Mouse (Mus musculus): ENCODE results near the gene Gm37240. TPM values are rescaled to one million over a fixed set of nuclear protein-coding genes. Genes with fewer than 3 reads are reported as not detected.

Gm37240 gene
- polyA plus RNA-seq, 1 experiment from 2014 or later, result 15.1 TPM

GRCm38 (mm10) chr3:85619345-85619744 is 268.0 kb downstream of the Gm37240 start:
- Histone ChIP-seq H3K4me2 (replicated peaks; ENCODE audit: low read depth, low read length) (no peak overlapping the region), H3K4me3 (ENCODE audit: low read length) (no peak overlapping the region), H3K9ac (ENCODE audit: low read depth, low read length) (no peak overlapping the region), H3K27me3 (ENCODE audit: control insufficient read depth, insufficient read depth, low read length) (no peaks in the 10 kb centered on the region), H3K27ac (ENCODE audit: low read depth, low read length) (no peak overlapping the region), H3K4me1 (ENCODE audit: control insufficient read depth, insufficient read depth, low read length) (no peaks in the 10 kb centered on the region), H3K36me3 (ENCODE audit: control insufficient read depth, insufficient read depth, low read length) (peaks cover 9% of the 10 kb centered on the region), H3K9me3 (ENCODE audit: control insufficient read depth, low read length) (no peaks in the 10 kb centered on the region)
- ATAC-seq (ENCODE audit: low FRiP score, low TSS enrichment), result no peak
- 92% methylated on average over 5 of the region's 5 CpGs for WGBS

- 85% methylated on average over 6 of the region's 6 CpGs for WGBS
- no peak overlapping the region for H3K4me2 ChIP-seq (replicated peaks; ENCODE audit: low read depth, low read length)
Observed at GRCm38 (mm10) chr3:85618885-85619284, 268.4 kb downstream of the Gm37240 start.

GRCm38 (mm10) chr3:85616389-85616788 is 270.9 kb downstream of the Gm37240 start:
- no peaks in the 10 kb centered on the region for H3K9me3 ChIP-seq (ENCODE audit: control insufficient read depth, low read length)
- ATAC-seq (ENCODE audit: low FRiP score, low TSS enrichment), result no peak

More at GRCm38 (mm10) chr3:85618885-85619284, 268.4 kb downstream of the Gm37240 start:
- Histone ChIP-seq H3K4me1 (ENCODE audit: control insufficient read depth, insufficient read depth, low read length) (no peaks in the 10 kb centered on the region), H3K36me3 (ENCODE audit: control insufficient read depth, insufficient read depth, low read length) (peaks cover 9% of the 10 kb centered on the region), H3K9me3 (ENCODE audit: control insufficient read depth, low read length) (no peaks in the 10 kb centered on the region), H3K9ac (ENCODE audit: low read depth, low read length) (no peak overlapping the region), H3K27me3 (ENCODE audit: control insufficient read depth, insufficient read depth, low read length) (no peaks in the 10 kb centered on the region), H3K4me3 (ENCODE audit: low read length) (no peak overlapping the region), H3K27ac (ENCODE audit: low read depth, low read length) (no peak overlapping the region)
- no peak for ATAC-seq (ENCODE audit: low FRiP score, low TSS enrichment)

GRCm38 (mm10) chr3:85607753-85608152 is 279.6 kb downstream of the Gm37240 start:
- WGBS, result 86% methylated on average over 2 of the region's 2 CpGs
- no peaks in the 10 kb centered on the region for H3K36me3 ChIP-seq (ENCODE audit: control insufficient read depth, insufficient read depth, low read length)
- no peak overlapping the region for H3K27ac ChIP-seq (ENCODE audit: low read depth, low read length)
- no peak overlapping the region for H3K4me3 ChIP-seq (ENCODE audit: low read length)
- H3K4me2 ChIP-seq (replicated peaks; ENCODE audit: low read depth, low read length), result no peak overlapping the region
- H3K9ac ChIP-seq (ENCODE audit: low read depth, low read length), result no peak overlapping the region
- ATAC-seq (ENCODE audit: low FRiP score, low TSS enrichment), result no peak
- H3K27me3 ChIP-seq (ENCODE audit: control insufficient read depth, insufficient read depth, low read length), result no peaks in the 10 kb centered on the region
- H3K4me1 ChIP-seq (ENCODE audit: control insufficient read depth, insufficient read depth, low read length), result no peaks in the 10 kb centered on the region
- no peaks in the 10 kb centered on the region for H3K9me3 ChIP-seq (ENCODE audit: control insufficient read depth, low read length)

More at GRCm38 (mm10) chr3:85616389-85616788, 270.9 kb downstream of the Gm37240 start:
- Histone ChIP-seq H3K36me3 (ENCODE audit: control insufficient read depth, insufficient read depth, low read length) (peaks cover 6% of the 10 kb centered on the region; the same call in 1 of the 2 replicates), H3K27ac (ENCODE audit: low read depth, low read length) (no peak overlapping the region), H3K4me1 (ENCODE audit: control insufficient read depth, insufficient read depth, low read length) (no peaks in the 10 kb centered on the region), H3K4me2 (replicated peaks; ENCODE audit: low read depth, low read length) (no peak overlapping the region), H3K4me3 (ENCODE audit: low read length) (no peak overlapping the region), H3K27me3 (ENCODE audit: control insufficient read depth, insufficient read depth, low read length) (no peaks in the 10 kb centered on the region), H3K9ac (ENCODE audit: low read depth, low read length) (no peak overlapping the region)
- 89% methylated on average over 1 of the region's 1 CpGs for WGBS

- H3K4me2 ChIP-seq (replicated peaks; ENCODE audit: low read depth, low read length), result no peak overlapping the region
- no peak overlapping the region for H3K9ac ChIP-seq (ENCODE audit: low read depth, low read length)
- no peaks in the 10 kb centered on the region for H3K36me3 ChIP-seq (ENCODE audit: control insufficient read depth, insufficient read depth, low read length)
- H3K9me3 ChIP-seq (ENCODE audit: control insufficient read depth, low read length), result no peaks in the 10 kb centered on the region
- ATAC-seq (ENCODE audit: low FRiP score, low TSS enrichment), result no peak
- no peaks in the 10 kb centered on the region for H3K4me1 ChIP-seq (ENCODE audit: control insufficient read depth, insufficient read depth, low read length)
- no peaks in the 10 kb centered on the region for H3K27me3 ChIP-seq (ENCODE audit: control insufficient read depth, insufficient read depth, low read length)
- WGBS, result 89% methylated on average over 3 of the region's 3 CpGs
- H3K4me3 ChIP-seq (ENCODE audit: low read length), result no peak overlapping the region
- H3K27ac ChIP-seq (ENCODE audit: low read depth, low read length), result no peak overlapping the region
Observed at GRCm38 (mm10) chr3:85606912-85607311, 280.4 kb downstream of the Gm37240 start.

- H3K9ac ChIP-seq (ENCODE audit: low read depth, low read length), result no peak overlapping the region
- H3K4me1 ChIP-seq (ENCODE audit: control insufficient read depth, insufficient read depth, low read length), result no peaks in the 10 kb centered on the region
- no peak overlapping the region for H3K27ac ChIP-seq (ENCODE audit: low read depth, low read length)
- WGBS, result 95% methylated on average over 1 of the region's 1 CpGs
- H3K9me3 ChIP-seq (ENCODE audit: control insufficient read depth, low read length), result no peaks in the 10 kb centered on the region
- H3K36me3 ChIP-seq (ENCODE audit: control insufficient read depth, insufficient read depth, low read length), result no peaks in the 10 kb centered on the region
- H3K27me3 ChIP-seq (ENCODE audit: control insufficient read depth, insufficient read depth, low read length), result no peaks in the 10 kb centered on the region
- no peak for ATAC-seq (ENCODE audit: low FRiP score, low TSS enrichment)
- no peak overlapping the region for H3K4me2 ChIP-seq (replicated peaks; ENCODE audit: low read depth, low read length)
- no peak overlapping the region for H3K4me3 ChIP-seq (ENCODE audit: low read length)
Observed at GRCm38 (mm10) chr3:85603811-85604210, 283.5 kb downstream of the Gm37240 start.

GRCm38 (mm10) chr3:85601841-85602305 is 285.4 kb downstream of the Gm37240 start:
- H3K27me3 ChIP-seq (ENCODE audit: control insufficient read depth, insufficient read depth, low read length), result no peaks in the 10 kb centered on the region
- no peak overlapping the region for H3K9ac ChIP-seq (ENCODE audit: low read depth, low read length)
- no peak for ATAC-seq (ENCODE audit: low FRiP score, low TSS enrichment)
- WGBS, result 80% methylated on average over 3 of the region's 3 CpGs
- H3K4me1 ChIP-seq (ENCODE audit: control insufficient read depth, insufficient read depth, low read length), result no peaks in the 10 kb centered on the region
- no peaks in the 10 kb centered on the region for H3K9me3 ChIP-seq (ENCODE audit: control insufficient read depth, low read length)
- H3K4me3 ChIP-seq (ENCODE audit: low read length), result no peak overlapping the region
- no peaks in the 10 kb centered on the region for H3K36me3 ChIP-seq (ENCODE audit: control insufficient read depth, insufficient read depth, low read length)
- H3K4me2 ChIP-seq (replicated peaks; ENCODE audit: low read depth, low read length), result no peak overlapping the region
- H3K27ac ChIP-seq (ENCODE audit: low read depth, low read length), result no peak overlapping the region

- no peaks in the 10 kb centered on the region for H3K9me3 ChIP-seq (ENCODE audit: control insufficient read depth, low read length)
- H3K9ac ChIP-seq (ENCODE audit: low read depth, low read length), result no peak overlapping the region
- ATAC-seq (ENCODE audit: low FRiP score, low TSS enrichment), result no peak
- H3K4me2 ChIP-seq (replicated peaks; ENCODE audit: low read depth, low read length), result no peak overlapping the region
- no peaks in the 10 kb centered on the region for H3K27me3 ChIP-seq (ENCODE audit: control insufficient read depth, insufficient read depth, low read length)
- WGBS, result 69% methylated on average over 3 of the region's 3 CpGs
- no peaks in the 10 kb centered on the region for H3K36me3 ChIP-seq (ENCODE audit: control insufficient read depth, insufficient read depth, low read length)
- H3K4me1 ChIP-seq (ENCODE audit: control insufficient read depth, insufficient read depth, low read length), result no peaks in the 10 kb centered on the region
- H3K27ac ChIP-seq (ENCODE audit: low read depth, low read length), result no peak overlapping the region
- H3K4me3 ChIP-seq (ENCODE audit: low read length), result no peak overlapping the region
Observed at GRCm38 (mm10) chr3:85599526-85599925, 287.8 kb downstream of the Gm37240 start.

- no peak overlapping the region for H3K27ac ChIP-seq (ENCODE audit: low read depth, low read length)
- H3K4me3 ChIP-seq (ENCODE audit: low read length), result no peak overlapping the region
- H3K4me2 ChIP-seq (replicated peaks; ENCODE audit: low read depth, low read length), result no peak overlapping the region
- WGBS, result 51% methylated on average over 3 of the region's 3 CpGs
- no peaks in the 10 kb centered on the region for H3K27me3 ChIP-seq (ENCODE audit: control insufficient read depth, insufficient read depth, low read length)
- no peaks in the 10 kb centered on the region for H3K4me1 ChIP-seq (ENCODE audit: control insufficient read depth, insufficient read depth, low read length)
- no peaks in the 10 kb centered on the region; the same call in 1 of the 2 replicates for H3K36me3 ChIP-seq (ENCODE audit: control insufficient read depth, insufficient read depth, low read length)
- no peaks in the 10 kb centered on the region for H3K9me3 ChIP-seq (ENCODE audit: control insufficient read depth, low read length)
- no peak for ATAC-seq (ENCODE audit: low FRiP score, low TSS enrichment)
- H3K9ac ChIP-seq (ENCODE audit: low read depth, low read length), result no peak overlapping the region
Observed at GRCm38 (mm10) chr3:85594452-85594851, 292.9 kb downstream of the Gm37240 start.
